Mouse (Mus musculus) cerebellum, adult 11-12 months (tissue): ENCODE measurements at regions not wholly inside any gene's neighbourhood (a gene's known extent, or its start where the extent isn't known, plus 50 kb on each side); places are given as distances from the start of the nearest gene placed in this dataset.

Source experiments
- DNase-seq: peaks from one replicate; pipeline ENCODE4 v3.0.0; 2022

GRCm38 (mm10) chr13:107457270-107457669 lies 435.3 kb upstream of the Kif2a start:
- no peak for DNase-seq

- no peak for DNase-seq
These were observed 434.5 kb upstream of the Kif2a start for GRCm38 (mm10) chr13:107456394-107456793.

- DNase-seq: peak; percentile 91
These were observed 427.8 kb upstream of the Kif2a start for GRCm38 (mm10) chr13:107449598-107450179.

- no peak for DNase-seq
These were observed 425.9 kb upstream of the Kif2a start for GRCm38 (mm10) chr13:107447813-107448212.

- DNase-seq: no peak
These were observed 397.6 kb upstream of the Kif2a start for GRCm38 (mm10) chr13:107419363-107420155.

- DNase-seq: peak; percentile 72
These were observed 388.3 kb upstream of the Kif2a start for GRCm38 (mm10) chr13:107410267-107410666.

GRCm38 (mm10) chr13:107407674-107408026 lies 385.7 kb upstream of the Kif2a start:
- no peak for DNase-seq

- DNase-seq: no peak
These were observed 385.2 kb upstream of the Kif2a start for GRCm38 (mm10) chr13:107406977-107407673.

- no peak for DNase-seq
These were observed 376.9 kb upstream of the Kif2a start for GRCm38 (mm10) chr13:107398621-107399363.

- no peak for DNase-seq
These were observed 374.1 kb upstream of the Kif2a start for GRCm38 (mm10) chr13:107396036-107396435.

GRCm38 (mm10) chr13:107394451-107394850 lies 372.5 kb upstream of the Kif2a start:
- no peak for DNase-seq

GRCm38 (mm10) chr13:107389535-107390150 lies 367.7 kb upstream of the Kif2a start:
- no peak for DNase-seq

GRCm38 (mm10) chr13:107389074-107389473 lies 367.1 kb upstream of the Kif2a start:
- no peak for DNase-seq

- DNase-seq: no peak
These were observed 356.1 kb upstream of the Kif2a start for GRCm38 (mm10) chr13:107378076-107378475.

- DNase-seq: no peak
These were observed 350.7 kb upstream of the Kif2a start for GRCm38 (mm10) chr13:107372666-107373065.

- no peak for DNase-seq
These were observed 350.0 kb upstream of the Kif2a start for GRCm38 (mm10) chr13:107371616-107372582.

- no peak for DNase-seq
These were observed 345.7 kb upstream of the Kif2a start for GRCm38 (mm10) chr13:107367639-107368038.

GRCm38 (mm10) chr13:107365766-107366165 lies 343.8 kb upstream of the Kif2a start:
- DNase-seq: no peak

- DNase-seq: no peak
These were observed 343.3 kb upstream of the Kif2a start for GRCm38 (mm10) chr13:107365241-107365640.

- DNase-seq: no peak
These were observed 341.1 kb upstream of the Kif2a start for GRCm38 (mm10) chr13:107362806-107363687.
